ENCODE assay signal across 12 mouse cellular contexts in genomic region chr11:84643107-84643372, GRCm38 (mm10).
DNase-seq lines count a peak whose midpoint lies in the region; ATAC-seq lines count a peak whose summit lies in the region.
"Had no signal": no experiment of that assay in that cellular context is flagged by ENCODE, and none has a peak within 500 bp of the region (broad histone marks: within the 10 kb centered on the region; RNA-seq: fewer than 3 reads in every experiment).

No protein-coding gene starts in this region.

- H3K4me1 ChIP-seq in kidney, embryonic 15.5 days, result peaks cover 27% of the 10 kb centered on the region
- no peaks in the 10 kb centered on the region for H3K4me1 ChIP-seq in embryonic facial prominence, embryonic 14.5 days (ENCODE audit: control insufficient read depth, insufficient read depth, low read length)
- peaks cover 32% of the 10 kb centered on the region for H3K4me1 ChIP-seq in hindbrain, embryonic 12.5 days
- peaks cover 39% of the 10 kb centered on the region for H3K4me1 ChIP-seq in midbrain, embryonic 15.5 days

- H3K36me3 ChIP-seq in kidney, embryonic 15.5 days, result no peaks in the 10 kb centered on the region
- H3K36me3 ChIP-seq in embryonic facial prominence, embryonic 14.5 days (ENCODE audit: control insufficient read depth, insufficient read depth, low read length), result no peaks in the 10 kb centered on the region
- H3K36me3 ChIP-seq in hindbrain, embryonic 12.5 days, result no peaks in the 10 kb centered on the region
- H3K36me3 ChIP-seq in midbrain, embryonic 15.5 days (replicated peaks), result no peaks in the 10 kb centered on the region
- H3K36me3 ChIP-seq: G1E had no signal

- peaks cover 66% of the 10 kb centered on the region for H3K27me3 ChIP-seq in kidney, embryonic 15.5 days
- peaks cover 41% of the 10 kb centered on the region for H3K27me3 ChIP-seq in embryonic facial prominence, embryonic 14.5 days (replicated peaks; ENCODE audit: control insufficient read depth, insufficient read depth, low read length)
- peaks cover 51% of the 10 kb centered on the region for H3K27me3 ChIP-seq in hindbrain, embryonic 12.5 days
- H3K27me3 ChIP-seq in midbrain, embryonic 15.5 days (replicated peaks), result no peaks in the 10 kb centered on the region; the same call in 1 of the 2 replicates

- H3K4me3 ChIP-seq in kidney, embryonic 15.5 days (replicated peaks), result peak overlapping the region; percentile 52
- peak overlapping the region; percentile 47; the same call in 1 of the 2 replicates for H3K4me3 ChIP-seq in embryonic facial prominence, embryonic 14.5 days (ENCODE audit: low read depth, low read length)
- H3K4me3 ChIP-seq in hindbrain, embryonic 12.5 days, result peak overlapping the region; percentile 47; the same call in 1 of the 2 replicates
- peak overlapping the region; percentile 46 for H3K4me3 ChIP-seq in midbrain, embryonic 15.5 days

- 0 out of 2 replicates have a peak, but pooled peaks cover 3% of the 10 kb centered on the region for H3K9me3 ChIP-seq in kidney, embryonic 15.5 days (replicated peaks)
- H3K9me3 ChIP-seq in embryonic facial prominence, embryonic 14.5 days (ENCODE audit: control insufficient read depth, low read length), result peaks cover 6% of the 10 kb centered on the region; the same call in 1 of the 2 replicates
- H3K9me3 ChIP-seq in hindbrain, embryonic 12.5 days (replicated peaks), result 0 out of 2 replicates have a peak, but pooled peaks cover 5% of the 10 kb centered on the region
- H3K9me3 ChIP-seq in midbrain, embryonic 15.5 days, result no peaks in the 10 kb centered on the region

- H3K4me2 ChIP-seq in kidney, embryonic 15.5 days, result peak overlapping the region; percentile 89
- H3K4me2 ChIP-seq in embryonic facial prominence, embryonic 14.5 days (ENCODE audit: low read depth, low read length), result peak overlapping the region; percentile 85; the same call in 1 of the 2 replicates
- peak overlapping the region; percentile 89 for H3K4me2 ChIP-seq in hindbrain, embryonic 12.5 days (replicated peaks)
- peak overlapping the region; percentile 82 for H3K4me2 ChIP-seq in midbrain, embryonic 15.5 days

- WGBS in kidney, embryonic 15.5 days, result 30% methylated on average over 5 of the region's 5 CpGs
- 48% methylated on average over 5 of the region's 5 CpGs for WGBS in embryonic facial prominence, embryonic 14.5 days
- WGBS in hindbrain, embryonic 12.5 days, result 45% methylated on average over 5 of the region's 5 CpGs
- WGBS in midbrain, embryonic 15.5 days, result 38% methylated on average over 5 of the region's 5 CpGs

- no peak for DNase-seq in kidney, postnatal 4 days
- DNase-seq in embryonic facial prominence, embryonic 14.5 days (ENCODE audit: low spot score), result no peak
- no peak for DNase-seq in thymus, postnatal 25 days
- DNase-seq in right cerebral cortex, postnatal 25 days, result no peak
- DNase-seq: lung, adult 18-20 months; spleen, adult 18-20 months; thymus, postnatal 14 days had no signal

- H3K9ac ChIP-seq in kidney, embryonic 15.5 days, result no peak overlapping the region
- H3K9ac ChIP-seq in embryonic facial prominence, embryonic 14.5 days (ENCODE audit: low read depth, low read length), result no peak overlapping the region
- H3K9ac ChIP-seq in hindbrain, embryonic 12.5 days, result peak overlapping the region; percentile 85; the same call in 1 of the 2 replicates
- no peak overlapping the region for H3K9ac ChIP-seq in midbrain, embryonic 15.5 days

- ATAC-seq in kidney, embryonic 15.5 days (replicated peaks; ENCODE audit: low FRiP score), result 0 out of 2 replicates have a peak, but pooled peaks have one; percentile 55
- no peak for ATAC-seq in embryonic facial prominence, embryonic 14.5 days (ENCODE audit: low read depth)
- 0 out of 2 replicates have a peak, but pooled peaks have one; percentile 9 for ATAC-seq in hindbrain, embryonic 12.5 days (ENCODE audit: low FRiP score)
- ATAC-seq in midbrain, embryonic 15.5 days (replicated peaks), result 0 out of 2 replicates have a peak, but pooled peaks have one; percentile 8
- ATAC-seq in CD4-positive, CD25-positive, alpha-beta regulatory T cell, adult 4 months, result no peak

- H3K27ac ChIP-seq in kidney, embryonic 15.5 days, result 0 out of 2 replicates have a peak overlapping the region, but pooled peaks have one; percentile 46
- no peak overlapping the region for H3K27ac ChIP-seq in embryonic facial prominence, embryonic 14.5 days (replicated peaks; ENCODE audit: low read depth, low read length)
- peak overlapping the region; percentile 89 for H3K27ac ChIP-seq in hindbrain, embryonic 12.5 days
- peak overlapping the region; percentile 65 for H3K27ac ChIP-seq in midbrain, embryonic 15.5 days

Comparison
In these comparisons a context has a peak if more than half of its experiments do, and no peak if none do; other contexts are left out.
1. ATAC-seq: peak in kidney, embryonic 15.5 days (single experiment), hindbrain, embryonic 12.5 days (single experiment) and midbrain, embryonic 15.5 days (single experiment); none in embryonic facial prominence, embryonic 14.5 days (single experiment) and CD4-positive, CD25-positive, alpha-beta regulatory T cell, adult 4 months (single experiment).
2. Peak in every context shown above with its lines, with median percentiles within 50 percentile points of each other: H3K4me2 ChIP-seq and H3K4me3 ChIP-seq.